Mouse (Mus musculus): Measurements from ENCODE around the gene Aldh1a3. TPM values are rescaled to one million over a fixed set of nuclear protein-coding genes. Genes with fewer than 3 reads are reported as not detected.

Gene Aldh1a3
- polyA plus RNA-seq, 2 experiments from 2014 or later = 0.60 TPM; not detected in 1

- no peak for ATAC-seq
Measured at GRCm38 (mm10) chr7:66369071-66369933, 58.0 kb downstream of the Aldh1a3 start.

GRCm38 (mm10) chr7:66365904-66366303, 61.4 kb downstream of the Aldh1a3 start, which contains the start of gene Gm10974:
Gene Gm10974 (plus strand): TSS chr7:66365905.
- no peak for ATAC-seq

GRCm38 (mm10) chr7:66365411-66365810, 61.9 kb downstream of the Aldh1a3 start:
- ATAC-seq = no peak

GRCm38 (mm10) chr7:66364491-66364890, 62.8 kb downstream of the Aldh1a3 start:
- ATAC-seq = no peak

GRCm38 (mm10) chr7:66359044-66359443, 68.3 kb downstream of the Aldh1a3 start:
- ATAC-seq = no peak

- ATAC-seq = no peak
Measured at GRCm38 (mm10) chr7:66358461-66358860, 68.9 kb downstream of the Aldh1a3 start.

- ATAC-seq = no peak
Measured at GRCm38 (mm10) chr7:66355791-66356522, 71.4 kb downstream of the Aldh1a3 start.

GRCm38 (mm10) chr7:66354911-66355310, 72.4 kb downstream of the Aldh1a3 start:
- ATAC-seq = no peak

- no peak for ATAC-seq
Measured at GRCm38 (mm10) chr7:66351074-66351473, 76.2 kb downstream of the Aldh1a3 start.

GRCm38 (mm10) chr7:66349670-66350069, 77.6 kb downstream of the Aldh1a3 start:
- no peak for ATAC-seq

GRCm38 (mm10) chr7:66348588-66348987, 78.7 kb downstream of the Aldh1a3 start:
- no peak for ATAC-seq

GRCm38 (mm10) chr7:66346959-66347663, 80.2 kb downstream of the Aldh1a3 start:
- ATAC-seq = no peak

GRCm38 (mm10) chr7:66343307-66343706, 84.0 kb downstream of the Aldh1a3 start:
- ATAC-seq = no peak

- ATAC-seq = no peak
Measured at GRCm38 (mm10) chr7:66342831-66343230, 84.5 kb downstream of the Aldh1a3 start.

- ATAC-seq = no peak
Measured at GRCm38 (mm10) chr7:66342323-66342722, 85.0 kb downstream of the Aldh1a3 start.

Other genes with a start within 250 kb of the Aldh1a3 start
- not detected for gene Gm10974, start 61.6 kb downstream of the Aldh1a3 start, polyA plus RNA-seq (2017; shearing (Covaris generic))
- 1 to 10 TPM; 1.2 to 2.6 TPM for gene Lrrk1, start 39.2 kb downstream of the Aldh1a3 start, polyA plus RNA-seq (2017; shearing (Covaris generic))